Mouse (Mus musculus) urinary bladder, adult 2 months (tissue): Measurements from ENCODE around the gene Guca1b. TPM values are rescaled to one million over a fixed set of nuclear protein-coding genes. Genes with fewer than 3 reads are reported as not detected.
"Not testable (repeated sequence)": the region's sequence is repeated elsewhere in the genome, so short reads cannot be mapped to it uniquely, and the experiment has no call there.

Experiments
- DNase-seq: peaks from one replicate; pipeline ENCODE4 v3.0.0; 2022; ENCODE audit warnings: low spot score
- polyA plus RNA-seq: library from polyadenylated mRNA; depleted of rRNA; stranded (reverse); fragments of >200 nt; gene quantifications from 2 replicates; pipeline ENCODE4 v1.2.3, GENCODE M21; 2012; rRNA removed

Gene Guca1b
- polyA plus RNA-seq, 1 experiment: 5.5 TPM

- DNase-seq: peak; percentile 29
Observed at GRCm38 (mm10) chr17:47409897-47410861, 25.0 kb downstream of the Guca1b start.

- no peak for DNase-seq
Observed at GRCm38 (mm10) chr17:47420195-47420594, 35.0 kb downstream of the Guca1b start.

GRCm38 (mm10) chr17:47421566-47421965 is 36.4 kb downstream of the Guca1b start:
- no peak for DNase-seq

GRCm38 (mm10) chr17:47422616-47423015 is 37.4 kb downstream of the Guca1b start:
- DNase-seq: not testable (repeated sequence)

GRCm38 (mm10) chr17:47424186-47424585 is 39.0 kb downstream of the Guca1b start:
- DNase-seq: no peak

GRCm38 (mm10) chr17:47427316-47427715 is 42.1 kb downstream of the Guca1b start:
- no peak for DNase-seq

GRCm38 (mm10) chr17:47428831-47429304 is 43.7 kb downstream of the Guca1b start:
- no peak for DNase-seq

GRCm38 (mm10) chr17:47430815-47431214 is 45.6 kb downstream of the Guca1b start:
- no peak for DNase-seq

GRCm38 (mm10) chr17:47436156-47436906 is 51.1 kb downstream of the Guca1b start, which contains the start of gene AI661453:
Gene AI661453, plus strand, starts transcription at chr17:47436615.
- peak; percentile 73 for DNase-seq

GRCm38 (mm10) chr17:47436907-47437547 is 51.8 kb downstream of the Guca1b start, which contains the start of gene 1700001C19Rik:
Gene 1700001C19Rik, minus strand, starts transcription at chr17:47437376.
- no peak for DNase-seq

GRCm38 (mm10) chr17:47438611-47439010 is 53.4 kb downstream of the Guca1b start:
- no peak for DNase-seq

GRCm38 (mm10) chr17:47439396-47440028 is 54.3 kb downstream of the Guca1b start:
- DNase-seq: no peak

GRCm38 (mm10) chr17:47440359-47440890 is 55.2 kb downstream of the Guca1b start:
- DNase-seq: no peak

GRCm38 (mm10) chr17:47441296-47442051 is 56.3 kb downstream of the Guca1b start:
- no peak for DNase-seq

GRCm38 (mm10) chr17:47442271-47442670 is 57.1 kb downstream of the Guca1b start:
- no peak for DNase-seq

Other genes starting within 250 kb of the Guca1b start
- gene Mrps10, start 16.5 kb upstream of the Guca1b start, polyA plus RNA-seq: 32.1 and 34.4 TPM in 2 replicates
- 4.5 and 5.4 TPM in 2 replicates for gene Guca1a, start 15.2 kb downstream of the Guca1b start, polyA plus RNA-seq
- gene AI661453, start 51.2 kb downstream of the Guca1b start, polyA plus RNA-seq: 9.4 and 14.9 TPM in 2 replicates
- gene 1700001C19Rik, start 52.0 kb downstream of the Guca1b start, polyA plus RNA-seq: 0.26 and 0.43 TPM in 2 replicates
- gene Taf8, start 116.9 kb downstream of the Guca1b start, polyA plus RNA-seq: 29.5 and 33.2 TPM in 2 replicates
- 110 and 134 TPM in 2 replicates for gene Ccnd3, start 119.7 kb downstream of the Guca1b start, polyA plus RNA-seq
- 15.3 and 15.5 TPM in 2 replicates for gene Bysl, start 226.1 kb downstream of the Guca1b start, polyA plus RNA-seq
- gene Med20, start 226.2 kb downstream of the Guca1b start, polyA plus RNA-seq: 33.7 and 48.5 TPM in 2 replicates
- gene Gm20517, start 226.2 kb downstream of the Guca1b start, polyA plus RNA-seq: 0.76 and 0.96 TPM in 2 replicates
- gene Usp49, start 245.3 kb downstream of the Guca1b start, polyA plus RNA-seq: 6.5 and 7.6 TPM in 2 replicates